Mouse (Mus musculus): ENCODE measurements around the gene Znhit2. TPM values are rescaled to one million over a fixed set of nuclear protein-coding genes. Genes with fewer than 3 reads are reported as not detected.
A peak's percentile ranks its signal among the peaks of the same experiment; 100 is the strongest.

Gene Znhit2
- polyA plus RNA-seq, 1 experiment: 742 TPM

DNA sequence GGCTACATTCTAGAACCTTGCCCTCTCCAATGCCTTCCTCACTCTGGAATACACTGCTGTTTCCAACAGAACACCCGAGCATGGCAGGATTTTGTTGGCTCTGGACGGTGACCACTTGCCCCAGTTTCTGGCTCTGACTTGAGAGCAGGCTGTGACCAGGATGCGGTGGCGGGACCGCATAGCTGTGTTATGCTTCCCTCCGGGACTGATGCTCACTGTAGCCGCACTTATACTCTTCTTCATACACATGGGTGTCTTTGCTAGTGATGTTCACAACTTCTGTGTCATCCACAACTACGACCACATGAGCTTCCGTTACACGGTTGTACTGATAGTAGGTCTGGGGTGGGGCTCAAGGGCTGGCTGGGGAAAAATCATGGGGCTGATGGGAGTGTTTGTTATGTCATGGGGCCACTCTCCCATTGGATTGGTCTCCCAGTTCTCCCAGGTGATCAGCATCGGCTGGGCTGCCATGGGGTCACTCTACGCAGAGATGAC is 19.0 kb downstream of the Znhit2 start, which contains the start of gene Tmem262:
Gene Tmem262 (plus strand): TSS at position 51 of the 498 bp plus-strand sequence.
- Histone ChIP-seq H3K27ac (ENCODE audit: control insufficient read depth, insufficient read depth, low read depth, low read length) (peak within 1 kb of the TSS; percentile 74), H3K36me3 (ENCODE audit: control insufficient read depth, insufficient read depth, low read length) (peaks cover 1% of the 10 kb centered on the region), H3K4me3 (ENCODE audit: control insufficient read depth, low read depth, low read length) (peak within 1 kb of the TSS; percentile 88), H3K27me3 (ENCODE audit: control insufficient read depth, insufficient read depth, low read length) (no peaks in the 10 kb centered on the region), H3K4me1 (ENCODE audit: control insufficient read depth, insufficient read depth, low read length) (peaks cover 9% of the 10 kb centered on the region)
- TF ChIP-seq POLR2A (IDR thresholded peaks at IDR 0.05; ENCODE audit: control insufficient read depth, low read depth, low read length): peak; percentile 22; the same call in 1 of the 2 replicates
- TF ChIP-seq CTCF (IDR thresholded peaks at IDR 0.05; ENCODE audit: control insufficient read depth, insufficient read depth, insufficient replicate concordance, low read depth, low read length): no peak

DNA sequence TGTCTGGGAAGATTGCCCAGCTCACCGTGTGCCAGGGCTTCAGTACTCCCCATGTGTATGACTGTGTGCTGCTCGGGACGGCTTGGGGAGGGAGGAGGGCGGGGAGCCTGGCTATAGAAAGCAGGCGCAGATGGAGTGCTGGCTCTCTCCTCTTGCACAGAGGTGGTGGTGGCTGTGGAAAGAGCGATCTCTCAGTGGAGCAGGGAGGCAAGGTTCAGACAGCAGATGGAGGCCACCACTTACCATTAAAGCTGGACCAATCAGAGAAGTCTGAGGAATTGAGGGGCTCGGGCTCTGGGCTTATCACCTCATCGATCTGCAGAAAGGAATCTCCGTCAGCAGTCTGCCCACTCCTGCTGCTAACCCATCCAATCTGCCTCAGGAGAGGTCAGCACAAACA is 21.2 kb downstream of the Znhit2 start, which contains the start of gene Gm28374:
Gene Gm28374 (minus strand): TSS at position 101 of the 400 bp plus-strand sequence.
- H3K36me3 ChIP-seq (ENCODE audit: control insufficient read depth, insufficient read depth, low read length): peaks cover 1% of the 10 kb centered on the region
- H3K27me3 ChIP-seq (ENCODE audit: control insufficient read depth, insufficient read depth, low read length): no peaks in the 10 kb centered on the region
- peak within 1 kb of the TSS; percentile 88 for H3K4me3 ChIP-seq (ENCODE audit: control insufficient read depth, low read depth, low read length)
- peaks cover 8% of the 10 kb centered on the region for H3K4me1 ChIP-seq (ENCODE audit: control insufficient read depth, insufficient read depth, low read length)
- TF ChIP-seq POLR2A (IDR thresholded peaks at IDR 0.05; ENCODE audit: control insufficient read depth, low read depth, low read length) (no peak), CTCF (IDR thresholded peaks at IDR 0.05; ENCODE audit: control insufficient read depth, insufficient read depth, insufficient replicate concordance, low read depth, low read length) (no peak)
- H3K27ac ChIP-seq (ENCODE audit: control insufficient read depth, insufficient read depth, low read depth, low read length): no peak within 1 kb of the TSS

DNA sequence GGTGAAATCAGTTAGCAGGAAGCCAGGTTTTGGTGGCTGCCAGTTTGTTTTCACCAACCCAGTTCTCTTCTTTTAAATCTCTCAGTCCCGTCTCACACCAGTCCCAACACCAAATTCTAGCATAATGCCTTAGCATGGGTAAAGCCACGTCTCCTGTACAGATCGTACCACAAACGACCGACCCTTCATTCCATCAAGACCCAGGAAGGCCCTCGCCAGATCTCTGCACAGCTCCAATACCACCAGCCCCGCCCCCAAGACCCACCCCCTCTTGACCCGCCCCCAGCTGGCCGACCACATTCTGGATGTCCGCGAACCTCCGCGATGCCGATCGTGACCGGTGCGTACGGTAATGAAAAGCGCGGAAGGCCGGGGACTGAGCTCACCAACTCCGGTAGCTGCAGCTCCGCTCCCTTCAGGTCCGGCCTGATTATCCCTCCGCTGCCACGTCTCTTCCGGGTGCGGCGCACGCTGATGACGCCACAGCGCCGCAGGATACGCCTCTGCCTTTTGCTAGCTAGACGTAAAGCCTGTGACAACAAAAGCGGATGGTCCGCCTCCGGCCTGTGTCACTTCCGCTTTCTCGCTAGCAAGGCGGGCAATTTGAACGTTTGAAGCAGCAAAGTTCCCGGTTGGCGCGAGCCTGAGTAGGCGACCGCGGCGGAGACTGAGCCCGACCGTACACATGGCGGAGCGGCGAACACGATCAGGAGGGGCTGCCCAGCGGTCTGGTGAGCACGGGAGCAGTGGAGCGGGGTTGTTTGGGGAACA is 23.7 kb downstream of the Znhit2 start, which contains the start of the genes Zfpl1 and Cdca5:
Gene Zfpl1 (minus strand): TSS at position 479 of the 771 bp plus-strand sequence.
Gene Cdca5 (plus strand): TSS at position 506 of the 771 bp plus-strand sequence.
- Histone ChIP-seq H3K4me3 (ENCODE audit: control insufficient read depth, low read depth, low read length) (peak within 1 kb of the TSS; percentile 95), H3K36me3 (ENCODE audit: control insufficient read depth, insufficient read depth, low read length) (peaks cover 2% of the 10 kb centered on the region)
- TF ChIP-seq CTCF (IDR thresholded peaks at IDR 0.05; ENCODE audit: control insufficient read depth, insufficient read depth, insufficient replicate concordance, low read depth, low read length): no peak
- TF ChIP-seq POLR2A (IDR thresholded peaks at IDR 0.05; ENCODE audit: control insufficient read depth, low read depth, low read length): peak; percentile 75

DNA sequence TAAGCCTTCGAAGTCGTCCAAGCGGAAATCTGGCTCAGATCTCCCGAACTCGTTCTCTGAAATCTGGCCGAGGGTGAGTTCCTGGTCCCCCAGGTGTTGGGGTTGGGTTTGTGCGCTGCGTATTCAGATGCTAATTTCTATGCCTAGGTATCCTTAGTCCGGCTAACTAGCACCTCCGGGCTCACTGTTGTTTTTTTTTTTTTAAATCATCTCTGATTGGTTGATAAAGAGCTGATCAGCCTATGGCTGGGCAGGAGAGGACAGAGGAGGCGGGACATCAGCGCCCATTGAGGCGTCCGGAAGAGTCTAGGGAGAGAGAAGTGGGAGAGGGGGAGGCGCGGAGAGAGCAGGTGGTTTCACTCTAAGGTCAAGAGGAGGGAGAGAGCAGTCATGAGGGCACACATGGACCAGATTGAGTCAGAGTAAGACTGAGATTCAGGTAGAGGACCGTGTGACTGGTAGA is 24.5 kb downstream of the Znhit2 start:
- no peaks in the 10 kb centered on the region for H3K27me3 ChIP-seq (ENCODE audit: control insufficient read depth, insufficient read depth, low read length)
- H3K4me1 ChIP-seq (ENCODE audit: control insufficient read depth, insufficient read depth, low read length): peaks cover 8% of the 10 kb centered on the region
- peak overlapping the region; percentile 86 for H3K27ac ChIP-seq (ENCODE audit: control insufficient read depth, insufficient read depth, low read depth, low read length)
- no peak for TF ChIP-seq CTCF (IDR thresholded peaks at IDR 0.05; ENCODE audit: control insufficient read depth, insufficient read depth, insufficient replicate concordance, low read depth, low read length)
- H3K4me3 ChIP-seq (ENCODE audit: control insufficient read depth, low read depth, low read length): peak overlapping the region; percentile 95
- H3K36me3 ChIP-seq (ENCODE audit: control insufficient read depth, insufficient read depth, low read length): peaks cover 5% of the 10 kb centered on the region

More for the DNA sequence above, 23.7 kb downstream of the Znhit2 start, which contains the start of the genes Zfpl1 and Cdca5:
- peaks cover 8% of the 10 kb centered on the region for H3K4me1 ChIP-seq (ENCODE audit: control insufficient read depth, insufficient read depth, low read length)
- H3K27me3 ChIP-seq (ENCODE audit: control insufficient read depth, insufficient read depth, low read length): no peaks in the 10 kb centered on the region
- peak within 1 kb of the TSS; percentile 86 for H3K27ac ChIP-seq (ENCODE audit: control insufficient read depth, insufficient read depth, low read depth, low read length)

DNA sequence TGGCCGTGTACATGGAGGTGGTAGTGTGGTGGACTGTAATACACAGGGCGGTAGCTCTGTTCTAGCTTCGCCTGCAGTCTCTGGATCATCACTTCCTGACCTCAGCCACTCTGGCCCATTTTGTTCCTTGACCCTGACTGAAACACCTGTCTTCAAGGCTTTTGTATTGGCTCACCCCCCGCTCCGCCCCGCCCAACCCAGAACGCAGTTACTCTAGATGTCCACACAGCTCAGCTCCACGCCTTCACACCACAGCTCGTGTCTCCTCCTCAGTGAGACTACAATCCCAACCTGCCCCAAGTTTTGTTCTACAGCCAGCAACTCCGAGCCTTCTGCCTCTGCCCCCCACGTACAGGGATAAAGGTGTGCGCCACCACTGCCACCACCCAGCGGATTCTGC is 27.8 kb downstream of the Znhit2 start:
- TF ChIP-seq POLR2A (IDR thresholded peaks at IDR 0.05; ENCODE audit: control insufficient read depth, low read depth, low read length) (no peak), CTCF (IDR thresholded peaks at IDR 0.05; ENCODE audit: control insufficient read depth, insufficient read depth, insufficient replicate concordance, low read depth, low read length) (no peak)
- peaks cover 6% of the 10 kb centered on the region for H3K4me1 ChIP-seq (ENCODE audit: control insufficient read depth, insufficient read depth, low read length)
- H3K27ac ChIP-seq (ENCODE audit: control insufficient read depth, insufficient read depth, low read depth, low read length): no peak overlapping the region
- H3K36me3 ChIP-seq (ENCODE audit: control insufficient read depth, insufficient read depth, low read length): peaks cover 3% of the 10 kb centered on the region
- no peaks in the 10 kb centered on the region for H3K27me3 ChIP-seq (ENCODE audit: control insufficient read depth, insufficient read depth, low read length)
- H3K4me3 ChIP-seq (ENCODE audit: control insufficient read depth, low read depth, low read length): no peak overlapping the region

- Histone ChIP-seq H3K36me3 (ENCODE audit: control insufficient read depth, insufficient read depth, low read length) (peaks cover 6% of the 10 kb centered on the region), H3K27ac (ENCODE audit: control insufficient read depth, insufficient read depth, low read depth, low read length) (peak within 1 kb of the TSS; percentile 3; the same call in 1 of the 2 replicates), H3K4me3 (ENCODE audit: control insufficient read depth, low read depth, low read length) (peak within 1 kb of the TSS; percentile 79), H3K4me1 (ENCODE audit: control insufficient read depth, insufficient read depth, low read length) (no peaks in the 10 kb centered on the region), H3K27me3 (ENCODE audit: control insufficient read depth, insufficient read depth, low read length) (no peaks in the 10 kb centered on the region)
- TF ChIP-seq POLR2A (IDR thresholded peaks at IDR 0.05; ENCODE audit: control insufficient read depth, low read depth, low read length) (no peak), CTCF (IDR thresholded peaks at IDR 0.05; ENCODE audit: control insufficient read depth, insufficient read depth, insufficient replicate concordance, low read depth, low read length) (no peak)
Observed at GRCm38 (mm10) chr19:6094119-6094518, 33.1 kb downstream of the Znhit2 start, which contains the start of gene AC131692.1. Gene AC131692.1 (plus strand): TSS chr19:6094419.

GRCm38 (mm10) chr19:6097847-6098246 is 36.9 kb downstream of the Znhit2 start:
- Histone ChIP-seq H3K4me3 (ENCODE audit: control insufficient read depth, low read depth, low read length) (no peak overlapping the region), H3K27ac (ENCODE audit: control insufficient read depth, insufficient read depth, low read depth, low read length) (no peak overlapping the region), H3K36me3 (ENCODE audit: control insufficient read depth, insufficient read depth, low read length) (peaks cover 3% of the 10 kb centered on the region; the same call in 1 of the 2 replicates), H3K4me1 (ENCODE audit: control insufficient read depth, insufficient read depth, low read length) (no peaks in the 10 kb centered on the region), H3K27me3 (ENCODE audit: control insufficient read depth, insufficient read depth, low read length) (no peaks in the 10 kb centered on the region)
- TF ChIP-seq POLR2A (IDR thresholded peaks at IDR 0.05; ENCODE audit: control insufficient read depth, low read depth, low read length) (no peak), CTCF (IDR thresholded peaks at IDR 0.05; ENCODE audit: control insufficient read depth, insufficient read depth, insufficient replicate concordance, low read depth, low read length) (no peak)

Data from testis, adult 2 months (tissue).